Mouse (Mus musculus) cortical plate, adult 2 months (tissue): ENCODE measurements at regions not wholly inside any gene's neighbourhood (a gene's known extent, or its start where the extent isn't known, plus 50 kb on each side); places are given as distances from the start of the nearest gene placed in this dataset.

Source experiments
- H3K27ac ChIP-seq: fragments of 200-500 bp; 2 replicates; pipeline ENCODE4 v1.5.1; 2012; ENCODE audit warnings: low read length, control low read depth, inconsistent platforms; ENCODE audit not compliant: insufficient read depth
- H3K4me1 ChIP-seq: fragments of 200-500 bp; 2 replicates; pipeline ENCODE4 v1.6.1; 2011; ENCODE audit warnings: low read length; ENCODE audit not compliant: control insufficient read depth, insufficient read depth
- H3K4me3 ChIP-seq: fragments of 200-500 bp; 2 replicates; pipeline ENCODE4 v1.5.1; 2011; ENCODE audit warnings: mild to moderate bottlenecking, low read length, control low read depth; ENCODE audit not compliant: insufficient read depth
- CTCF ChIP-seq: fragments of 200-500 bp; IDR thresholded peaks from 2 replicates; pipeline ENCODE4 v1.5.1; 2011; ENCODE audit warnings: mild to moderate bottlenecking, control low read depth, low read length; ENCODE audit not compliant: insufficient read depth; ENCODE audit errors: extremely low read depth
- POLR2A ChIP-seq: fragments of 200-500 bp; IDR thresholded peaks from 2 replicates; pipeline ENCODE4 v1.6.1; 2011; ENCODE audit warnings: mild to moderate bottlenecking, low read length, control low read depth; ENCODE audit not compliant: insufficient read depth; ENCODE audit errors: extremely low read depth

DNA sequence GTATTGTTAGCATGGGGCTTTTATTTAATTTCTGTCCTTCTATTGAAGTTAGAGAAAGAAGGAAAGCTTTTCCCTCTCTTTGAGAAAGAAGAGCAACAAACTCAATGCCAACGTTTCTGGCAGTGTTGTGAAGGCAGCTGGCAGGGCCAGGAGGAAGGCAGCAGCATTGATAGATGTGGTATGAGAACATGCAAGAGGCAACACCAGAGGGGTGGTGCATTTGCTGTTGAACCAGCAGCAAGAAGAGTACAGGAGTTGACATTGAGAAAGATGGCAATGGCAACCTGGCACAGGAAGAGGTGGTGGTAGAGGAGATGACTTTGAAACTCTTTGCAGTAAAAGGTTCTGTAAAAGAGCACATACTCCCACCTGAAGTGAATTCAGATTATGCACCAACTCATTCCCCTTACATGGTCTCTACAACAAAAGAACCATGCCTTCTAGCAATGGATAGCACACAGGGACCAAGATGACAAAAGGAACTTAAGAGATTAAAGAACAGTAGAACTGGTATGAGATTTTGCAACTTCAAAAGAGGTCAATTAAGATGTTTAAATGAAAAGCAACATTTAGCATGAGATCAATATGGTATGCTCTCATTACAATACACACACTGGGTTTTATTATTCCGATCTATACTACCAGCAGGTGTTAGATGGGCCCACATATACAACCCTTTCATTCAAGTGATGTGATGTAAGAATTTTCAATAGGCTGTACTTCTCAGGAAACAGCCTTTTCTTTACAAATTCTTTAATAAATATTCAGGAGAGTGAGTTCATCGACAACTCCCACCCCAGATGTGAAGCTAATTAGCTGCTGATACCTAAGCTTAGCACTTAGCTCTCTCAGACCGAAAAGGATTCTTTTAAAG lies 495.1 kb upstream of the B3galt2 start:
- Histone ChIP-seq H3K4me1 (no peaks in the 10 kb centered on the region), H3K27ac (no peak overlapping the region), H3K4me3 (no peak overlapping the region)
- TF ChIP-seq POLR2A (no peak), CTCF (no peak)

DNA sequence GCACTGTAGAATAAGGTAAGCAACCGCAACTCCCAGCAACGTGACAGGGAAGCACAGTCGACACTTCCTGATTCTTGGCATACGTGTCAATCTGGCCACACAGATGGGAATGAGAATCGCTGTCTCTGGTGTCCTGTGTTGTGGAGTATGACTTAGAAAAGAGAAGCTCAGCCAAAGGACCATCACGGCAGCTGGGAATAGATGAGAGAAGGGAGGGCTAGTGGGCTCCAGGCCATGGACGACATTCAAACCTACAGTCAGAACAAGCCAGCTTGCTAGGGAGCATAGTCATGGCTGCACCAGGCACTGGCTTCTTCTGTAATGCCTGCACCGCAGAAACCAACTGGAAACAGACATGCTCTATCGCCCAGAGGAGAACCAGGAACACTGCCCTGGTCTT lies 469.2 kb upstream of the B3galt2 start:
- no peak for TF ChIP-seq POLR2A
- no peak for TF ChIP-seq CTCF
- no peak overlapping the region for H3K4me3 ChIP-seq
- no peaks in the 10 kb centered on the region for H3K4me1 ChIP-seq
- no peak overlapping the region for H3K27ac ChIP-seq

DNA sequence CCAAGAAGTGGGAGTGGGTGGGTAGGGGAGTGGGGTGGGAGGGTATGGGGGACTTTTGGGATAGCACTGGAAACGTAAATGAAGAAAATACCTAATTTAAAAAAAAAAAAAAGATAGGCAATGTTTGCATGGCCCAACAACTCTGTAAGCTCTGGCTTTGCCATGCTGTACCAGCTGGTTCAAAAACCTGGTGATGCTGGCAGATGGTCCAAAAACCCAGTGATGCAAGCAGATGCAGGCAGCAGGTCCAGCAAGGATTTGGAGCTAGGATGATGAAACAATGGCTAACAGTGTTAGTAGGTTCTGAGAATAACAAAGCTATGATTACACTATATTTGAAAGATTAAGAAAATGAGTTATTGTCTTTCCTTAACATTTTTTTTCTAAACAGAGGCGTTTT lies 466.6 kb upstream of the B3galt2 start:
- Histone ChIP-seq H3K27ac (no peak overlapping the region), H3K4me3 (no peak overlapping the region), H3K4me1 (no peaks in the 10 kb centered on the region)
- TF ChIP-seq POLR2A: no peak
- no peak for TF ChIP-seq CTCF

DNA sequence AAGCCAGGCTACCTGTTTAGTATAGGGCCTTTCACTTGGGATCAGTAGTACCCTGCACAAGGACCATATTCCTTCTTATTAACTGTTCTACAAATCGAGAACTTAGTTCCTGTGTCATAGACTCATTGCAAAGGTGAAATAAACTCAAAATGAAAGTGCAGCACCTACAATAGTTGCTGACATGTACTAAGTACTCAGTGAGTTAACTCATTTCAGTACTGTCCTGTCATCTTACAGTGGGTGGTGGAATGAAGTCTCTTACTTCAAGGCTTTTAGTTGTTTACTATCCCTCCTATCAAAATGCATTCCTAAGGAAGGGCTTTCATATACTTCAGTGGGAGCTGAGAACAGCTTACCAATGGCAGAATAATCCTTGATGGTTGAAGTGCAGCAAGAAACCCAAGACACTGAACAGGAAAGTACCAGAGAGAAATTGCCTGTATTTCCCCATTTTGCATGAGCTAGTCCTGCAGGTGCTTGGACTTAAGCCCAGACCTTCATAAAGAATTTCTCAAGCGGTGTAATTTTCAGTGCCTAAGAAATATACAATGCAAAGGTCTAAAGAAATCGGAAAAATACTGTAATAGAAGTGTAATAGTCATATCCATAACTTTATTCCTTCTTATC lies 448.2 kb upstream of the B3galt2 start:
- Histone ChIP-seq H3K27ac (no peak overlapping the region), H3K4me3 (no peak overlapping the region), H3K4me1 (no peaks in the 10 kb centered on the region)
- no peak for TF ChIP-seq CTCF

DNA sequence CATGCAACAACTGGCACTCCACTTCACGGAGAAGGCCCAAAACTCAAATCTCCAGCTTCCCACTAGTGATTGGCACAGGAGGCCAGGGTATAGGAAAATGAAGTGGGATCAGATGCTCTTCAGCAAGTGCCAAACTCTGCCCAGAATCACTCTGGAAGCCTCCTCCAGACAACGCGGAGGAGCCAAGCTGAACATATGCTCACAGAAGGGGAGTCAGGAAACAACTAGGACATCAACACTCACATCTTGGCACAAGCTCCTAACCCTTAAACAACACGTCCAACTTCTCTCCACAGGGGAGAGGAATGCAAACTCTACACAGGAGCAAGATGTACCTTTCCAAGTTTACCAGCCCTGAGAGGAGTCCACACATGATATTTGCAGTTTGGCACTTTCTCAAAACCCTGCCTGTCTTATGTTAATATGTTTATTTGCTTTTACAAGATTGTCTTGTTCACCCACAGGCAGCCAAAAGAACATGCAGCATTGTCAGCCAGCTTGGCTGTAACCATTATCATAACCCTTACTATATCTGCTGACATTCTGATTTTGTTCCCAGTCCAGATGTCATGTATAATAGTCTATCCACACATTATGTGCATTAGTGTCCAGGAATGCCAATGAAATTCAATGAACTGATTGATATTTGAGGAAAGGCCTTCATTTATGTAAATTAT lies 440.1 kb upstream of the B3galt2 start:
- TF ChIP-seq POLR2A: no peak
- TF ChIP-seq CTCF: no peak
- Histone ChIP-seq H3K4me1 (no peaks in the 10 kb centered on the region), H3K4me3 (no peak overlapping the region), H3K27ac (no peak overlapping the region)

DNA sequence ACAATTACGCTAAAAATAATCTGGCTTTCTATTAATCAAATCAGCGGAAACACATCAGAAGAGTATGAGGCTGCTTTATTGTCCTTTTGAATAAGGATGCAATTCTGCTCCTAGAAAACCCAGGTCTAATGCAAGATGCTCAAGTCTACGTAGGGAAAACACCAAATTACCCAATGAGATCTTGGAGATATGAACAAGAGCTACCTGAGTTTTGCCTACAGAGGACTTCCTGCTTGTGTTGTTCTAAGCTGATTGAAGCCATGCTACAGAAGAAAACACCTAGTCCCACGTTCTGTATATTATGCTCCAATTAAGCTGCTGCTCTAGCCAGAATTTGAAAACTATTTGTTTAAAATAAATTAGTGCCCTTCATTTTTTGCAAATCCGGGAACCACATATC lies 439.5 kb upstream of the B3galt2 start:
- no peaks in the 10 kb centered on the region for H3K4me1 ChIP-seq

DNA sequence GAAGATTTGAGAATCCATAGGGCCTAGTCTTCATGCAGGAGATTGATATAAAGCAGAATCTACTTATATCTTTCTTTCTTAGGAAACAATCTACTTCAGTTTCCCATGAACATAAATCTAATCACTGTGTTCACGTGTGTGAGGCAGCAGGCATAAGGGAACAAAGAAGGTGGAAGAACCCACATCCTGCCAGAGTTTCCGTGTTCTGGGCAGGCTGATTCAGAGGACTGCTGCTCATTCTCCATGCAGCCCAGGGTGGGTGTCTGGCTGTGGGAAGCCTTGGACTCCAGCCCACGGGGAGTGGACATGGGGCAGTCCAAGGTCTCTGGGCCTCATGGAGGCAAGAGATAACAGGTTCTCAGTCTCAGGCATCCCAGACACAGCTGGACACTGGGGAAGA lies 438.3 kb upstream of the B3galt2 start:
- Histone ChIP-seq H3K4me3 (no peak overlapping the region), H3K4me1 (no peaks in the 10 kb centered on the region; the same call in 1 of the 2 replicates), H3K27ac (no peak overlapping the region)
- TF ChIP-seq POLR2A (no peak), CTCF (no peak)

More for the DNA sequence above, 439.5 kb upstream of the B3galt2 start:
- Histone ChIP-seq H3K27ac (no peak overlapping the region), H3K4me3 (no peak overlapping the region)
- TF ChIP-seq POLR2A (no peak), CTCF (no peak)

DNA sequence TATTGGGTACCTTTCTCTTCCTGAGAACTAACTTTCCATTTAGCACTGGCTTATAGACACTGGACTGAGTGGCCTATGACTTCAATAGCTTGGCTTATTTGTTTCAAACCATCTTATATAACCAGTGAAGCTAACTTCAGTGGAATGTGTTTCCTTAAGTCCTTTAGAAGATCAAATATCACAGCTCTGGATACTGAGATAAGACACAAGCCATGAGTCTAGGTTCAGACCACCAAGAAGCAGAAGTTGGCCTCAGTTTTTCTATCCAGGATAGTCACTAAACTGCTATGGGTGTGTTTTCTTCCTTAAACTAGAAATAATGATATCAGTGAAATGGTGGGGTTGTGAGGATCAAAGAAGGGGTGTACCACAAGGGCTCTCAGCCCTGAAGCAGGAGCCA lies 436.4 kb upstream of the B3galt2 start:
- Histone ChIP-seq H3K27ac (no peak overlapping the region), H3K4me1 (no peaks in the 10 kb centered on the region; the same call in 1 of the 2 replicates), H3K4me3 (no peak overlapping the region)
- TF ChIP-seq CTCF (no peak), POLR2A (no peak)

DNA sequence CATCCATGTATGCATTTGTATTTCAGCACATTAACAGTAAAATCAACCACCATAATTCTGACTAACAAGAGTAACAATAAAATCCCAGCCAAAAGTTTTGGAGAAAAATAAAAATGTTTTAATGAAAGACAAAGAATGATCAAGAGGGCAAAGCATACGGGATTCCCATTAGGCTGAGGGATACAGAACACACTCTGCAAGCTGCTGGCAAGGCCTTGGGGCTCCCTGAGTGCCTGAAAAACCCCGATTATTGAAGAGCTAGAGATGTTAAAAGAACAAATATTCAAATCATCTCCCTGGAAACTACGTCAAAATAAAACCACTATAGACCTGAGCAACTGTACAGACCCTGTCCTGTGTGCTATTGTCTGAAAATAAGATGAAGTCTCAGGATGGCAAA lies 433.5 kb upstream of the B3galt2 start:
- no peak for TF ChIP-seq CTCF
- TF ChIP-seq POLR2A: no peak
- H3K27ac ChIP-seq: no peak overlapping the region
- no peaks in the 10 kb centered on the region; the same call in 1 of the 2 replicates for H3K4me1 ChIP-seq
- H3K4me3 ChIP-seq: no peak overlapping the region
